Mouse (Mus musculus) regulatory T cell (primary cell): Measurements from ENCODE around the gene 1110017D15Rik.

Source experiments
- in situ Hi-C: fragments of 300-600 bp; cut with MboI, MseI; formaldehyde crosslinking; loops from one replicate; pipeline ENCODE4 v1.15.1; 2025; ENCODE audit warnings: high pct_unique_total_duplicates

1110017D15Rik gene

DNA sequence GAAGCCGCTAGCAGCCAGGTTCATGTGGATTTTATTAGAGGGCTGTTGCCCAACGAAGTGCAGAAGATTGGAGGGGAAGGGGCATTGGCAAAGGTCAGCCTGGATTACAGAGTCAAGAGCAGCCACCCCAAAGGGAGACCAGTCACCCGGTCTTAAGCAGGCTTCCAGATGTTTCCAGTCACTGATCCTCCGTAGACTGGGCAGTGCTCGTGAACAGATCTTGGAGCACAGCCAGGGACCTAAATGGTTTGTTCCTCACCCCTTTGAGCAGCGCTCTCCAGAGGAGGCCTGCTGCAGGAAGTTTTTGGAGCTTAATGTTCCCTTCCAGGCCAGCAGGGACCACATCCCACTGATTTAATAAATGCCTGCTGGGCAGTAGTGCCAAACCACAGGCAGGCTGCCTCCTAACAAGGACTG is 35.5 kb downstream of the 1110017D15Rik start:
- in situ Hi-C loops = no loop called here

GRCm38 (mm10) chr4:41480254-41480653 is 36.9 kb downstream of the 1110017D15Rik start:
- in situ Hi-C loops = no loop called here

DNA sequence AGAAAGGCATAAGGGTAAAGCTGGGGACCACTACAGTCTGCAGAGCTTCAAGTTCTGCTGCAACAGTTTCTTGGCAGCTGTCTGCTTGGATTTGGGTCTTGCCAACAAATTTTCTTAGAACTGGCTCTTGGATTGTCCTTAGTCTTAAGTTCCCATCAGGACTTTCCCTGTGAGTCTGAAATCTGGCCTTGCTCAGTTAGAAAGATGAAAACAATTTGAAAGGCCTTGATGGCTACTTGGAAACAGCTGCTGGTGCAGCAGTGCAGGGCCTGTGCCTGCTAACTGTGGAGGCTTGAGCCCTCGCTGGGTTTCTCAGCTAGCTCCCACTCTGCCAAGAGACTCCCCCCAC is 37.7 kb downstream of the 1110017D15Rik start:
- in situ Hi-C loops = no loop called here

GRCm38 (mm10) chr4:41478751-41479455 is 38.2 kb downstream of the 1110017D15Rik start:
- in situ Hi-C loops = no loop called here

DNA sequence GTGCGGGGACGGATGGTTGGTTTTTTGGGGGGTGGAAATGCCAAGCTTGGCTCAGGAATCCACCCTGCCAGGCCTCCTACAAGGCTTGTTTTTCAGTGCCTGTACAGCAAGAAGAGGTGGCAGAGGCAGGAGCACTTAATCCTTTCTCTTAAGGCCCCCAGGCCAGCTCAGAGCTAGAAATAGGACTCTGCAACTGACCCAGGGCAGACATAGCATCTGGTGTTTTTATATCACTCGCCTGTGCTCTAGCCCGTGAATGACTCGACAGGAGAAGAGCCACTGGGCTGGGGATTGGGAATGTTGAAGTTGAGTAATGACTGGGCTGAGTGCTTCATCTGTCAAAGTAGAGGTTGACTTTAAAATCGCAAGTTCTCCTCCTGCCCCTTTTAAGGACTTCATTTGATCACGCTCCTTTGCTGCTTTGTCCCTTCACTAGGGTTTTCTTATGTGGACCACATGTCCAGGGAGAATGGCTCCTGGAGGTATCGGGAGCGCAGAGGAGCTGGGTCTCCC is 39.4 kb downstream of the 1110017D15Rik start:
- in situ Hi-C loops = no loop called here

DNA sequence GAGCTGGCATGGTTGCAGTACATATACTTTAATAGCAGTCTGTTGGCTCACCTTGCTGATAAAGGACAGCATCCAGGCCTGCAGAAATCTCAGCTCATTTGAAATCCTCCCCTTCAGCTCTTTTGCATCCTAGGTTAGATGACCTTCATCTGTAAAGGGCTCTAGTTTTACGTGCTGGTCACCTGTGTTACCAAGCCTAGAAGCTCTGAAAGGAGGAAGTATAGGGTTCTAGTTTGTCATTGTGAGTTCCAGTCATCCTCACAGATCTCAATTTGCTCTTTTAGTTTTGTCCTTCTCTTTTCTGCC is 45.8 kb downstream of the 1110017D15Rik start:
- in situ Hi-C loops = no loop called here

GRCm38 (mm10) chr4:41470684-41471383 is 46.3 kb downstream of the 1110017D15Rik start:
- in situ Hi-C loops = no loop called here

DNA sequence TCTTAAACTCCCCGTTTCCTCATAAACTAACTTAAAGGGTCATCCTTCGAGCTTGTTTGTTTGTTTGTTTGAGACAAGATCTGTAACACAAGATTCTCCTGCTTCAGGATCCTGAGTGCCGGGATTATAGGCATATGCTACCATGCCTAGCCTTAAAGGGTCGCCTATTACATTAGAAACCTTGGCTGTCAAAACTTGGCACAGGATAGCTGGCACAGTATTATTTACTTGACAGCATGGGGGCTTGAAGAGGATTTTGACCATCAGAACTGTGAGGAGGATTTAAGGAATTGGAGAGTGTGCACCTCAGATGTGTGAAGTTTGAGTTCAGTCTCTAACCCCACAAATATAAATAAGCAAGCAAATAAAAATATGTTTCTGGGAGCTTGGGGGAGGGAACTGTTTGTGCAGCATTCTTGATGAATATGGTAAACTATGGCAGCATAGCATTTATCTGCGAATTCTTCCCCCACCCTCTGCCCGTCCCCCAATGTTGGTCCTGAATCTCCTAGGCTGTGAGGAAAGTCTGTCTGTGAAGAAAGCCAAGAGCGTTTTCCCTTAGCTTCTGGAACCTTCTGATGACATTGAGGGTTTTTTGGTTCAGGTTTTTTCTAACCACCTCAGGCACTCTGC is 47.0 kb downstream of the 1110017D15Rik start:
- in situ Hi-C loops = no loop called here

DNA sequence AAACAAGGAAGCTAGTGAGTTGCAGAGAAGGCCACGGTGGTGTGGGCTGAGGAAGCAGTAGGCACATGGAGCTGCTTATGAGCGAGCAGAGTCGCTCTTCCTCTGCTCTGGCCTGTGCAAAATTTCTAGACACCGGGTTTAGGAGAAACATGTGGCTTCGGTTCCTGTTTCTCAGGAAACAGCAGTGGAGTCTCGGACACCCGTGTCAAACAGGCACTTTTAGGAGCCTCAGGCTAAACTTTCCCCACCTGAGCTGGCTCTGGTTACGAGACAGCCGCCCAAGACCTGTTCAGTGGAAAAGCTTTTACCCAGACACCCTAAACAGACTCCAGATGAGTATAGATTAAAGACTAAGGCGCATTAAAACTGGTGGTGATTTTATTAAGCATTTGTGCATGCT is 47.9 kb downstream of the 1110017D15Rik start:
- in situ Hi-C loops = loop anchor here (10.0 kb wide), 1 partner anchor 764 kb away; the partner anchor contains the start of gene Aptx

- in situ Hi-C loops = loop anchor here (10.0 kb wide), 1 partner anchor 764 kb away; the partner anchor contains the start of gene Aptx
These were observed 48.6 kb downstream of the 1110017D15Rik start for GRCm38 (mm10) chr4:41468396-41469080.

- in situ Hi-C loops = loop anchor here (10.0 kb wide), 1 partner anchor 760 kb away; the partner anchor contains the start of gene Aptx
These were observed 51.9 kb downstream of the 1110017D15Rik start for GRCm38 (mm10) chr4:41465287-41465665.

GRCm38 (mm10) chr4:41464345-41465286 is 52.5 kb downstream of the 1110017D15Rik start, which contains the start of the genes Kif24 and Nudt2:
TSS of gene Kif24 (minus strand) at chr4:41464887.
TSS of gene Nudt2 (plus strand) at chr4:41465151.
- in situ Hi-C loops = loop anchor here (10.0 kb wide), 1 partner anchor 760 kb away; the partner anchor contains the start of gene Aptx

DNA sequence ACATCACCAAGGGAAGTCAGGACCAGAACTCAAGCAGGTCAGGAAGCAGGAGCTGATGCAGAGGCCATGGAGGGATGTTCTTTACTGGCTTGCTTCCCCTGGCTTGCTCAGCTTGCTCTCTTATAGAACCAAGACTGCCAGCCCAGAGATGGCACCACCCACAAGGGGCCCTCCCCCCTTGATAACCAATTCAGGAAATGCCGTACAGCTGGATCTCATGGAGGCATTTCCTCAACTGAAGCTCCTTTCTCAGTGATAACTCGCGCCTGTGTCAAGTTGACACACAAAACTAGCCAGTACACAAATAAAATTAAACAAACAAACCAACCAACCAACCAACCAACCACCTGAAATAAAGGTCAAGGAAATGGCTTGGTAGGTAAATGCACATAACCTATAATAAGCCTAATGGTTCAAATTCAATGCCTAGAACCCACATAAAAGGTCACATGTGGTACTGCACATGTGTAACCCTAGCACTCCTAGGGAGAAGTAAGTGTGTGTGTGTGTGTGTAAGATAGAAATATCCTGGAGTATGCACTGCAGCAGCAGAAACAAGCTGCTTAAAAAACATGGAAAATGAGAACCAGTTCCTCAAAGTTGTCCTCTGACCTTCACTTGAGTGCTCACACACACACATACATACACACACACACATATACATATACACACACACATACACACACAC is 53.9 kb downstream of the 1110017D15Rik start:
- in situ Hi-C loops = loop anchor here (10.0 kb wide), 1 partner anchor 758 kb away; the partner anchor contains the start of gene Aptx

- in situ Hi-C loops = loop anchor here (10.0 kb wide), 1 partner anchor 756 kb away; the partner anchor contains the start of gene Aptx
These were observed 56.4 kb downstream of the 1110017D15Rik start for GRCm38 (mm10) chr4:41460690-41461089.
